Mouse (Mus musculus): ENCODE measurements around the gene Map3k11. TPM values are rescaled to one million over a fixed set of nuclear protein-coding genes. Genes with fewer than 3 reads are reported as not detected.

Map3k11 gene
- polyA plus RNA-seq, 1 experiment from 2014 or later, result 30.6 TPM

Small RNAs within 50 kb of the gene (microRNA-seq; reads per million reads assigned to microRNA genes)
- gene Mir6987, result not detected

Other genes with a start within 250 kb of the Map3k11 start
- not detected in 2 replicates for gene Fosl1, start 241.2 kb upstream of the Map3k11 start, polyA plus RNA-seq (2016; fragmentation: Nextera tagmentation; extraction: Ambion mirVana)
- 10.5 and 13.0 TPM in 2 replicates for gene Ccdc85b, start 230.8 kb upstream of the Map3k11 start, polyA plus RNA-seq (2016; fragmentation: Nextera tagmentation; extraction: Ambion mirVana)
- gene Fibp, start 228.1 kb upstream of the Map3k11 start, polyA plus RNA-seq (2016; fragmentation: Nextera tagmentation; extraction: Ambion mirVana), result 81.9 and 85.4 TPM in 2 replicates
- gene Ctsw, start 220.2 kb upstream of the Map3k11 start, polyA plus RNA-seq (2016; fragmentation: Nextera tagmentation; extraction: Ambion mirVana), result 1.3 and 1.7 TPM in 2 replicates
- 70.3 and 70.6 TPM in 2 replicates for gene Efemp2, start 214.8 kb upstream of the Map3k11 start, polyA plus RNA-seq (2016; fragmentation: Nextera tagmentation; extraction: Ambion mirVana)
- 33.2 and 37.6 TPM in 2 replicates for gene Mus81, start 200.3 kb upstream of the Map3k11 start, polyA plus RNA-seq (2016; fragmentation: Nextera tagmentation; extraction: Ambion mirVana)
- gene Cfl1, start 198.3 kb upstream of the Map3k11 start, polyA plus RNA-seq (2016; fragmentation: Nextera tagmentation; extraction: Ambion mirVana), result 1,913 and 1,997 TPM in 2 replicates
- gene 1700020D05Rik, start 185.0 kb upstream of the Map3k11 start, polyA plus RNA-seq (2016; fragmentation: Nextera tagmentation; extraction: Ambion mirVana), result 0.23 and 0.24 TPM in 2 replicates
- gene Snx32, start 178.2 kb upstream of the Map3k11 start, polyA plus RNA-seq (2016; fragmentation: Nextera tagmentation; extraction: Ambion mirVana), result 16.3 and 16.9 TPM in 2 replicates
- gene Ovol1, start 128.1 kb upstream of the Map3k11 start, polyA plus RNA-seq (2016; fragmentation: Nextera tagmentation; extraction: Ambion mirVana), result not detected in 2 replicates
- 2.2 and 2.5 TPM in 2 replicates for gene Ap5b1, start 120.7 kb upstream of the Map3k11 start, polyA plus RNA-seq (2016; fragmentation: Nextera tagmentation; extraction: Ambion mirVana)
- gene Rnaseh2c, start 86.9 kb upstream of the Map3k11 start, polyA plus RNA-seq (2016; fragmentation: Nextera tagmentation; extraction: Ambion mirVana), result 102 and 110 TPM in 2 replicates
- 31.5 and 36.1 TPM in 2 replicates for gene Kat5, start 78.5 kb upstream of the Map3k11 start, polyA plus RNA-seq (2016; fragmentation: Nextera tagmentation; extraction: Ambion mirVana)
- gene Rela, start 51.3 kb upstream of the Map3k11 start, polyA plus RNA-seq (2016; fragmentation: Nextera tagmentation; extraction: Ambion mirVana), result 41.3 and 42.5 TPM in 2 replicates
- 25.5 and 28.1 TPM in 2 replicates for gene Sipa1, start 25.0 kb upstream of the Map3k11 start, polyA plus RNA-seq (2016; fragmentation: Nextera tagmentation; extraction: Ambion mirVana)
- 22.0 and 22.3 TPM in 2 replicates for gene Pcnx3, start 166 bp downstream of the Map3k11 start, polyA plus RNA-seq (2016; fragmentation: Nextera tagmentation; extraction: Ambion mirVana)
- 0.17 TPM in 1 of 2 replicates, not detected in the other for gene Kcnk7, start 15.6 kb downstream of the Map3k11 start, polyA plus RNA-seq (2016; fragmentation: Nextera tagmentation; extraction: Ambion mirVana)
- 121 and 123 TPM in 2 replicates for gene Ehbp1l1, start 37.6 kb downstream of the Map3k11 start, polyA plus RNA-seq (2016; fragmentation: Nextera tagmentation; extraction: Ambion mirVana)
- gene Fam89b, start 40.9 kb downstream of the Map3k11 start, polyA plus RNA-seq (2016; fragmentation: Nextera tagmentation; extraction: Ambion mirVana), result 78.9 and 81.3 TPM in 2 replicates
- gene Ltbp3, start 52.2 kb downstream of the Map3k11 start, polyA plus RNA-seq (2016; fragmentation: Nextera tagmentation; extraction: Ambion mirVana), result 24.3 and 27.7 TPM in 2 replicates
- 68.1 and 68.9 TPM in 2 replicates for gene Scyl1, start 82.7 kb downstream of the Map3k11 start, polyA plus RNA-seq (2016; fragmentation: Nextera tagmentation; extraction: Ambion mirVana)
- gene Frmd8, start 186.5 kb downstream of the Map3k11 start, polyA plus RNA-seq (2016; fragmentation: Nextera tagmentation; extraction: Ambion mirVana), result 33.7 and 34.2 TPM in 2 replicates
- 3.5 and 3.9 TPM in 2 replicates for gene Slc25a45, start 189.1 kb downstream of the Map3k11 start, polyA plus RNA-seq (2016; fragmentation: Nextera tagmentation; extraction: Ambion mirVana)
- 1.5 and 1.9 TPM in 2 replicates for gene Tigd3, start 205.4 kb downstream of the Map3k11 start, polyA plus RNA-seq (2016; fragmentation: Nextera tagmentation; extraction: Ambion mirVana)
- 111 and 118 TPM in 2 replicates for gene Dpf2, start 224.3 kb downstream of the Map3k11 start, polyA plus RNA-seq (2016; fragmentation: Nextera tagmentation; extraction: Ambion mirVana)
- gene Cdc42ep2, start 236.1 kb downstream of the Map3k11 start, polyA plus RNA-seq (2016; fragmentation: Nextera tagmentation; extraction: Ambion mirVana), result 6.5 and 7.3 TPM in 2 replicates

Data from heart, embryonic 12.5 days (tissue).